Mouse (Mus musculus) lung, adult 2 months (tissue): ENCODE data around the gene Rap1gap.

Source experiments
- CTCF ChIP-seq: fragments of 200-500 bp; IDR thresholded peaks from 2 replicates; pipeline ENCODE4 v1.5.1; 2011; ENCODE audit warnings: mild to moderate bottlenecking, low read length, control low read depth; ENCODE audit not compliant: insufficient read depth
- POLR2A ChIP-seq: fragments of 200-500 bp; IDR thresholded peaks from 2 replicates; pipeline ENCODE4 v1.6.1; 2011; ENCODE audit warnings: low read depth, mild to moderate bottlenecking, control low read depth, low read length, borderline replicate concordance; ENCODE audit errors: extremely low read depth

DNA sequence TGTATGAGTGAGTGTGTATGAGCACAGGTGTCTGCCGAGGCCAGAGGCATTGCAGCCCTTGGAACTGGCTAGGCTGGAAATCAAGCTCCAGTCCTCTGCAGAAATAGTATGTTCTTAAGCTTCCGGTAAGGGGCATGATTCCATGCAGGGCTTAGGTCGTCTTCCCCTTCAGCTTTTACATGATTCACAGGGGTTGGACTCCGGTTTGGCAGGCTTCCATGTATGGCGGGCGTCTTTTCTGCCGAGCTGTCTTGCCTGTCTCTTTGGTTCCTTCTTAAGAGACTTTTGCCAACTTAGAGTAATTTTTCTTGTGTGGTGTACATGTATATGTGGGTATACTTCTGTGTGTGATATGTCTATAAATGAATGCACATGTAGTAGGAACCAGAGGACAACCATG is 35.2 kb upstream of the Rap1gap start:
- TF ChIP-seq CTCF (no peak), POLR2A (no peak)
